Mouse (Mus musculus) CH12.LX (cell line): Measurements from ENCODE around the gene Notch1. TPM values are rescaled to one million over a fixed set of nuclear protein-coding genes. Genes with fewer than 3 reads are reported as not detected.

Experiments
- DNase-seq: peaks from one replicate; pipeline ENCODE4 v3.0.0-alpha.2; 2013; ENCODE audit errors: extremely low read depth
- H3K27ac ChIP-seq: 2 replicates; pipeline ENCODE4 v1.5.1; 2012; ENCODE audit warnings: low read depth, mild to moderate bottlenecking, control low read depth, moderate library complexity; ENCODE audit not compliant: insufficient read depth
- H3K27me3 ChIP-seq: replicated peaks from 2 replicates; pipeline ENCODE3; 2012; ENCODE audit warnings: inconsistent platforms
- H3K36me3 ChIP-seq, 2 experiments: replicated peaks in 1 of 2; 2 replicates each; pipeline versions ENCODE3 to v1.6.1; 2012; ENCODE audit warnings: inconsistent platforms in 1 of 2, low read length in 1 of 2, mild to moderate bottlenecking in 1 of 2, mixed read lengths in 1 of 2, moderate library complexity in 1 of 2; ENCODE audit not compliant: control insufficient read depth in 1 of 2, insufficient read depth in 1 of 2
- H3K4me1 ChIP-seq, 2 experiments: 2 replicates each; pipeline ENCODE4 v1.6.1; 2012; ENCODE audit warnings: inconsistent platforms in 1 of 2, moderate library complexity in 1 of 2; ENCODE audit not compliant: insufficient read depth in 2 of 2, control insufficient read depth in 1 of 2
- H3K4me2 ChIP-seq: 2 replicates; pipeline ENCODE4 v1.6.1; 2012; ENCODE audit warnings: low read depth, mild to moderate bottlenecking, control low read depth; ENCODE audit not compliant: poor library complexity, insufficient read depth, severe bottlenecking
- H3K4me3 ChIP-seq, 3 experiments: fragments of 150-350 bp in 1 of 3; sonication (generic) in 1 of 3; replicated peaks in 1 of 3; 2 replicates each; pipeline versions ENCODE3 to v1.5.1; 2011 to 2012; ENCODE audit warnings: low read depth in 2 of 3, low read length in 2 of 3, mild to moderate bottlenecking in 2 of 3, moderate library complexity in 2 of 3, control low read depth in 1 of 3, improper control_type of control experiment in 1 of 3, inconsistent platforms in 1 of 3, mixed read lengths in 1 of 3; ENCODE audit not compliant: poor library complexity in 1 of 3
- H3K79me2 ChIP-seq: replicated peaks from 2 replicates; pipeline ENCODE4 v1.6.1; 2012; ENCODE audit warnings: mild to moderate bottlenecking, moderate library complexity; ENCODE audit not compliant: control insufficient read depth, poor library complexity, insufficient read depth, severe bottlenecking; ENCODE audit errors: extremely low read depth
- H3K9ac ChIP-seq: 2 replicates; pipeline ENCODE4 v1.6.1; 2012; ENCODE audit warnings: low read depth, mild to moderate bottlenecking, control low read depth, moderate library complexity; ENCODE audit not compliant: insufficient read depth
- H3K9me3 ChIP-seq: replicated peaks from 2 replicates; pipeline ENCODE3; 2012; ENCODE audit warnings: low read length, inconsistent platforms, mixed read lengths
- CHD2 ChIP-seq: IDR thresholded peaks from 2 replicates; pipeline ENCODE4 v1.6.1; 2011; ENCODE audit warnings: low read length, improper control_type of control experiment
- EP300 ChIP-seq: IDR thresholded peaks from 2 replicates; pipeline ENCODE4 v1.6.1; 2011; ENCODE audit warnings: low read length, improper control_type of control experiment
- ETS1 ChIP-seq: conservative IDR thresholded peaks from 2 replicates; pipeline ENCODE4 v1.6.1; 2012; ENCODE audit warnings: low read depth, mild to moderate bottlenecking, inconsistent platforms, low read length, improper control_type of control experiment, moderate library complexity
- HCFC1 ChIP-seq: IDR thresholded peaks from 2 replicates; pipeline ENCODE4 v1.6.1; 2012; ENCODE audit warnings: low read depth, mild to moderate bottlenecking, inconsistent platforms, low read length, improper control_type of control experiment
- IRF4 ChIP-seq: IDR thresholded peaks from 2 replicates; pipeline ENCODE4 v1.6.1; 2014; ENCODE audit warnings: low read depth, mild to moderate bottlenecking, inconsistent platforms, low read length, improper control_type of control experiment
- KAT2A ChIP-seq: IDR thresholded peaks from 2 replicates; pipeline ENCODE4 v1.6.1; 2012; ENCODE audit warnings: low read length, improper control_type of control experiment, inconsistent platforms; ENCODE audit not compliant: insufficient replicate concordance
- MAX ChIP-seq: IDR thresholded peaks from 2 replicates; pipeline ENCODE4 v1.6.1; 2011; ENCODE audit warnings: low read length, improper control_type of control experiment
- MEF2A ChIP-seq: IDR thresholded peaks from 2 replicates; pipeline ENCODE4 v1.6.1; 2014; ENCODE audit warnings: low read depth, mild to moderate bottlenecking, inconsistent platforms, low read length, improper control_type of control experiment, borderline replicate concordance
- MYC ChIP-seq: IDR thresholded peaks from 2 replicates; pipeline ENCODE4 v1.6.1; 2011; ENCODE audit warnings: low read depth, mild to moderate bottlenecking, improper control_type of control experiment, low read length
- NRF1 ChIP-seq: IDR thresholded peaks from 2 replicates; pipeline ENCODE4 v1.6.1; 2014; ENCODE audit warnings: low read depth, mild to moderate bottlenecking, inconsistent platforms, low read length, improper control_type of control experiment, moderate library complexity
- POLR2AphosphoS2 ChIP-seq: IDR thresholded peaks from 2 replicates; pipeline ENCODE4 v1.6.1; 2011; ENCODE audit warnings: low read depth, low read length, improper control_type of control experiment
- SIN3A ChIP-seq: IDR thresholded peaks from 2 replicates; pipeline ENCODE4 v1.6.1; 2012; ENCODE audit warnings: low read length, improper control_type of control experiment, inconsistent platforms
- UBTF ChIP-seq: IDR thresholded peaks from 2 replicates; pipeline ENCODE4 v1.6.1; 2012; ENCODE audit warnings: low read depth, mild to moderate bottlenecking, inconsistent platforms, low read length, improper control_type of control experiment, moderate library complexity
- ZC3H11A ChIP-seq: IDR thresholded peaks from 2 replicates; pipeline ENCODE4 v1.6.1; 2012; ENCODE audit warnings: low read depth, mild to moderate bottlenecking, inconsistent platforms, low read length, improper control_type of control experiment
- dilution Hi-C: fragments of 300-500 bp; cut with MboI; formaldehyde crosslinking; loops from 2 replicates; pipeline ENCODE4 v1.14.3; 2020; ENCODE audit warnings: low sequenced_read_pairs; ENCODE audit not compliant: extremely low pct_unique_long_range_greater_than_20kb, extremely low pct_ligation_motif_present
- in situ Hi-C: fragments of 300-500 bp; cut with MboI; formaldehyde crosslinking; loops from 3 replicates; pipeline ENCODE4 v1.14.3; 2019; ENCODE audit warnings: low sequenced_read_pairs, low pct_ligation_motif_present, low pct_unique_long_range_greater_than_20kb, mixed read lengths
- polyA plus RNA-seq: library from polyadenylated mRNA; unstranded; fragments of >175 nt; gene quantifications from 2 replicates; pipeline ENCODE4 v1.2.1, GENCODE M21; 2012; ENCODE audit warnings: low read depth; ENCODE audit not compliant: insufficient read length
- total RNA-seq, 2 experiments: library from RNA; depleted of rRNA; stranded (reverse); fragments of 300-350 nt in 1 of 2; fragments of >200 nt in 1 of 2; gene quantifications; 2 replicates each; pipeline ENCODE4 v1.2.3; 2012 to 2014

Gene Notch1
- total and polyA plus RNA-seq, 3 experiments = 0.98 to 13.1 (median 3.8) TPM

DNA sequence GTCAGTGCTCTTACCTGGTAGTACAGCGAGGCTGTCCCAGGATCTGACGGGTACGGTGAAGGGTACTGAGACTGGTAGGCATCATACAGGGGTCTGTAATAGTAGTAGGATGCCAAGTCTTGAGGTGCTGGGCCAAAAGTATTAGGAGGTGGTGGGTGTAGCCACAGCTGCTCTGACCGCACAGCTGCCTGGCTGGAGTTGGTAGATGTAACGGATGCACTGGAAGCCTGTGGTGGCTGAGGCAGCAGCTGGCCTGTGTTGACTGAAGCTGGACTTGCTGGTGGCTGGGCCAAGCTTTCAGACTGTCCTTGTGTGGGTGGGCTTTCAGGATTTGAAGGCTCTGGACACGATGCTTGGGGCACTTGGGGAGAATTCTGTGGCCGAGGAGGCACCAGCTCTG is 78.1 kb downstream of the Notch1 start:
- Histone ChIP-seq H3K79me2 (peaks cover 31% of the 10 kb centered on the region), H3K4me3 (no peak overlapping the region), H3K27me3 (no peaks in the 10 kb centered on the region), H3K4me1 (peaks cover 0 to 26% of the 10 kb centered on the region in 2 experiments; a peak in 2 of 4 replicates), H3K27ac (no peak overlapping the region), H3K36me3 (peaks cover 66 to 84% of the 10 kb centered on the region in 2 experiments), H3K9ac (no peak overlapping the region), H3K9me3 (no peaks in the 10 kb centered on the region), H3K4me2 (no peak overlapping the region)
- TF ChIP-seq KAT2A = no peak
- TF ChIP-seq MEF2A = no peak
- no peak for TF ChIP-seq ZC3H11A
- TF ChIP-seq HCFC1 = no peak
- TF ChIP-seq MYC = no peak
- no peak for TF ChIP-seq UBTF
- no peak for TF ChIP-seq IRF4
- TF ChIP-seq MAX = no peak
- no peak for TF ChIP-seq CHD2
- no peak for TF ChIP-seq SIN3A
- no peak for DNase-seq
- dilution Hi-C loops (no loop called here), in situ Hi-C loops (no loop called here)

GRCm38 (mm10) chr2:26437221-26437620 is 79.2 kb downstream of the Notch1 start:
- H3K36me3 ChIP-seq = peaks cover 74 to 91% of the 10 kb centered on the region in 2 experiments
- dilution Hi-C loops = no loop called here
- in situ Hi-C loops = no loop called here
- DNase-seq = no peak
- peaks cover 0 to 15% of the 10 kb centered on the region in 2 experiments; a peak in 1 of 4 replicates for H3K4me1 ChIP-seq
- TF ChIP-seq NRF1 (no peak), IRF4 (no peak), ETS1 (no peak), POLR2AphosphoS2 (no peak), EP300 (no peak)
- TF ChIP-seq, all 38 proteins: peak for 0
- Histone ChIP-seq H3K79me2 (peaks cover 22% of the 10 kb centered on the region), H3K27ac (no peak overlapping the region), H3K9me3 (no peaks in the 10 kb centered on the region), H3K4me2 (no peak overlapping the region), H3K9ac (no peak overlapping the region), H3K4me3 (no peak overlapping the region), H3K27me3 (no peaks in the 10 kb centered on the region)
